9 mouse cellular contexts compared by ENCODE assay signal in genomic region chr14:61316861-61317260, GRCm38 (mm10). TPM values are rescaled to one million over a fixed set of nuclear protein-coding genes. Genes with fewer than 3 reads are reported as not detected.
DNase-seq lines count a peak whose midpoint lies in the region; ATAC-seq and TF ChIP-seq lines count a peak whose summit lies in the region.
"Had no signal": no experiment of that assay in that cellular context is flagged by ENCODE, and none has a peak within 500 bp of the region (broad histone marks: within the 10 kb centered on the region; RNA-seq: fewer than 3 reads in every experiment).

No protein-coding gene starts in this region.

- no peak for TF ChIP-seq POLR2A in liver, adult 2 months (IDR thresholded peaks at IDR 0.05; ENCODE audit: extremely low read depth, insufficient read depth, low read length)

- peak; percentile 54 for DNase-seq in liver, adult 2 months (ENCODE audit: extremely low read depth, low read depth, low spot score)
- DNase-seq in adrenal gland, adult (ENCODE audit: inconsistent age in 2 of 2, low spot score in 1 of 2) = peak; percentile 46 to 88
- peak; percentile 74 for DNase-seq in embryo, embryonic 10 days (ENCODE audit: low spot score)
- peak; percentile 61 for DNase-seq in heart, postnatal 4 days
- peak; percentile 39 to 57 for DNase-seq in layer of hippocampus, postnatal 10 days (ENCODE audit: low spot score in 2 of 2)
- peak; percentile 64 for DNase-seq in stomach, postnatal 0 days (ENCODE audit: low spot score)

- no peaks in the 10 kb centered on the region for H3K9me3 ChIP-seq in liver, embryonic 12.5 days (replicated peaks)
- no peaks in the 10 kb centered on the region for H3K9me3 ChIP-seq in stomach, postnatal 0 days (ENCODE audit: control insufficient read depth, low read length)

- H3K4me2 ChIP-seq in liver, embryonic 12.5 days = no peak overlapping the region
- no peak overlapping the region for H3K4me2 ChIP-seq in stomach, postnatal 0 days (replicated peaks; ENCODE audit: low read depth)

- 39% methylated on average over 4 of the region's 4 CpGs for WGBS in liver, adult 2 months
- WGBS in liver, embryonic 12.5 days (ENCODE audit: insufficient replicate concordance) = 35% methylated on average over 4 of the region's 4 CpGs
- 32% methylated on average over 4 of the region's 4 CpGs for WGBS in stomach, postnatal 0 days

- H3K4me3 ChIP-seq in liver, adult 2 months (ENCODE audit: insufficient read depth, low read depth, low read length) = no peak overlapping the region
- H3K4me3 ChIP-seq in liver, embryonic 12.5 days = no peak overlapping the region
- H3K4me3 ChIP-seq in stomach, postnatal 0 days (ENCODE audit: low read depth, low read length) = no peak overlapping the region
- H3K4me3 ChIP-seq: erythroblast, embryonic 14.5 days had no signal

- H3K79me2 ChIP-seq in liver, adult 2 months (ENCODE audit: control insufficient read depth, insufficient read depth, low read length) = no peaks in the 10 kb centered on the region

- H3K27ac ChIP-seq in liver, adult 2 months (replicated peaks; ENCODE audit: insufficient read depth, low read depth, low read length) = no peak overlapping the region
- H3K27ac ChIP-seq in liver, embryonic 12.5 days = no peak overlapping the region
- no peak overlapping the region for H3K27ac ChIP-seq in stomach, postnatal 0 days (replicated peaks)

- no peaks in the 10 kb centered on the region for H3K4me1 ChIP-seq in liver, adult 2 months (ENCODE audit: control insufficient read depth, insufficient read depth, low read length)
- H3K4me1 ChIP-seq in liver, embryonic 12.5 days = no peaks in the 10 kb centered on the region
- no peaks in the 10 kb centered on the region for H3K4me1 ChIP-seq in stomach, postnatal 0 days (replicated peaks; ENCODE audit: control insufficient read depth, insufficient read depth)

- TF ChIP-seq CTCF in liver, adult 2 months (IDR thresholded peaks at IDR 0.05; ENCODE audit: low read depth, low read length) = peak; percentile 61
- TF ChIP-seq CTCF in stomach, postnatal 0 days (IDR thresholded peaks at IDR 0.05; ENCODE audit: low read depth) = peak; percentile 81

- H3K27me3 ChIP-seq in liver, adult 2 months (ENCODE audit: control insufficient read depth, insufficient read depth, low read length) = no peaks in the 10 kb centered on the region
- no peaks in the 10 kb centered on the region for H3K27me3 ChIP-seq in liver, embryonic 12.5 days (replicated peaks)
- no peaks in the 10 kb centered on the region for H3K27me3 ChIP-seq in stomach, postnatal 0 days (ENCODE audit: control insufficient read depth, insufficient read depth, low read length)

- H3K9ac ChIP-seq in liver, adult 2 months (ENCODE audit: low read depth, low read length) = no peak overlapping the region
- no peak overlapping the region for H3K9ac ChIP-seq in liver, embryonic 12.5 days
- no peak overlapping the region for H3K9ac ChIP-seq in stomach, postnatal 0 days (ENCODE audit: low read length)

- no peaks in the 10 kb centered on the region for H3K36me3 ChIP-seq in liver, adult 2 months (ENCODE audit: control insufficient read depth, insufficient read depth, low read length)
- no peaks in the 10 kb centered on the region for H3K36me3 ChIP-seq in liver, embryonic 12.5 days
- no peaks in the 10 kb centered on the region for H3K36me3 ChIP-seq in stomach, postnatal 0 days (ENCODE audit: control insufficient read depth, insufficient read depth, low read length)

- ATAC-seq in liver, embryonic 12.5 days = no peak
- peak; percentile 73 for ATAC-seq in megakaryocyte-erythroid progenitor cell, adult 5-6 weeks (replicated peaks; ENCODE audit: low FRiP score, low TSS enrichment, poor library complexity, severe bottlenecking)
- peak; percentile 47; the same call in 1 of the 2 replicates for ATAC-seq in stomach, postnatal 0 days (ENCODE audit: low FRiP score, low TSS enrichment)

- no peak for TF ChIP-seq EP300 in stomach, postnatal 0 days (optimal IDR thresholded peaks at IDR 0.05)

RNA-seq across cellular contexts. Expression of gene Arl11, which starts 7.3 kb away (rescaled TPM):
- total RNA-seq in liver, adult 2 months (2014; rRNA removed) = 0.28 and 0.40 TPM in 2 replicates
- 0.07 and 0.37 TPM in 2 replicates for polyA plus RNA-seq in liver, adult 2 months (2012; rRNA removed)
- 1.1 TPM in 2 replicates for polyA plus RNA-seq in liver, embryonic 12.5 days (2016; fragmentation: Nextera tagmentation; extraction: Ambion mirVana)
- under 1 TPM; 0.48 to 0.68 TPM for total RNA-seq in heart, postnatal 4 days (2021)
- under 1 TPM; 0.51 to 0.73 TPM for total RNA-seq in layer of hippocampus, postnatal 10 days (2021)
- total RNA-seq in megakaryocyte-erythroid progenitor cell, adult 5-6 weeks (2014; fragmentation: Nextera tagmentation) = 0.99 and 2.4 TPM in 2 replicates
- 0.46 TPM in 1 of 2 replicates, not detected in the other for total RNA-seq in megakaryocyte-erythroid progenitor cell, adult 5-6 weeks (2017)
- 1.2 TPM in 2 replicates for polyA plus RNA-seq in stomach, postnatal 0 days (2015; fragmentation: Nextera tagmentation; extraction: Ambion mirVana)
- polyA plus RNA-seq: erythroblast, embryonic 14.5 days had no signal

RNA-seq across cellular contexts. Expression of gene Ebpl, which starts 43.4 kb away (rescaled TPM):
- 17.2 and 17.6 TPM in 2 replicates for total RNA-seq in liver, adult 2 months (2014; rRNA removed)
- polyA plus RNA-seq in liver, adult 2 months (2012; rRNA removed) = 17.8 and 19.5 TPM in 2 replicates
- 3.9 and 4.3 TPM in 2 replicates for polyA plus RNA-seq in liver, embryonic 12.5 days (2016; fragmentation: Nextera tagmentation; extraction: Ambion mirVana)
- 1 to 10 TPM; 2.0 to 2.1 TPM for total RNA-seq in heart, postnatal 4 days (2021)
- total RNA-seq in layer of hippocampus, postnatal 10 days (2021) = 1 to 10 TPM; 6.3 to 7.0 TPM
- total RNA-seq in megakaryocyte-erythroid progenitor cell, adult 5-6 weeks (2014; fragmentation: Nextera tagmentation) = 2.6 and 3.4 TPM in 2 replicates
- total RNA-seq in megakaryocyte-erythroid progenitor cell, adult 5-6 weeks (2017) = 1.8 and 2.7 TPM in 2 replicates
- polyA plus RNA-seq in stomach, postnatal 0 days (2015; fragmentation: Nextera tagmentation; extraction: Ambion mirVana) = 18.3 and 20.2 TPM in 2 replicates

RNA-seq across cellular contexts. Expression of gene Sgcg, which starts 58.6 kb away (rescaled TPM):
- 0.18 TPM in 1 of 2 replicates, not detected in the other for total RNA-seq in liver, adult 2 months (2014; rRNA removed)
- not detected in 2 replicates for polyA plus RNA-seq in liver, adult 2 months (2012; rRNA removed)
- polyA plus RNA-seq in liver, embryonic 12.5 days (2016; fragmentation: Nextera tagmentation; extraction: Ambion mirVana) = 0.12 and 0.14 TPM in 2 replicates
- total RNA-seq in heart, postnatal 4 days (2021) = 100 to 1,000 TPM; 145 to 172 TPM
- under 1 TPM; 0.33 to 0.41 TPM for total RNA-seq in layer of hippocampus, postnatal 10 days (2021)
- total RNA-seq in megakaryocyte-erythroid progenitor cell, adult 5-6 weeks (2014; fragmentation: Nextera tagmentation) = not detected in 2 replicates
- not detected in 2 replicates for total RNA-seq in megakaryocyte-erythroid progenitor cell, adult 5-6 weeks (2017)
- polyA plus RNA-seq in stomach, postnatal 0 days (2015; fragmentation: Nextera tagmentation; extraction: Ambion mirVana) = 2.4 and 2.9 TPM in 2 replicates
- polyA plus RNA-seq: erythroblast, embryonic 14.5 days had no signal

Comparison
In these comparisons a context has a peak if more than half of its experiments do, and no peak if none do; other contexts are left out.
1. RNA of gene Sgcg, which starts 58.6 kb away (total RNA-seq): 145 to 172 TPM in heart, postnatal 4 days; 0.33 to 0.41 TPM in layer of hippocampus, postnatal 10 days, 0.18 TPM in liver, adult 2 months and not detected in megakaryocyte-erythroid progenitor cell, adult 5-6 weeks; every median in the first group is over 100 times any median in the second.
2. Peak in every context shown above with its lines, with median percentiles within 50 percentile points of each other: DNase-seq.